Mouse (Mus musculus) spleen, adult 2 months (tissue): ENCODE results near the gene Arl10. TPM values are rescaled to one million over a fixed set of nuclear protein-coding genes. Genes with fewer than 3 reads are reported as not detected.

Experiments used
- DNase-seq, 2 experiments: peaks; one replicate each; pipeline versions ENCODE4 v3.0.0 to v3.0.0-alpha.2; 2012 to 2021; ENCODE audit warnings: low spot score in 2 of 2, low read depth in 1 of 2
- H3K27ac ChIP-seq: fragments of 200-500 bp; 2 replicates; pipeline ENCODE4 v1.5.1; 2012; ENCODE audit warnings: low read length, inconsistent platforms; ENCODE audit not compliant: insufficient read depth
- H3K27me3 ChIP-seq: fragments of 200-500 bp; 2 replicates; pipeline ENCODE4 v1.6.1; 2012; ENCODE audit warnings: mild to moderate bottlenecking, moderate library complexity, low read length, inconsistent platforms; ENCODE audit not compliant: control insufficient read depth, insufficient read depth
- H3K36me3 ChIP-seq: fragments of 200-500 bp; 2 replicates; pipeline ENCODE4 v1.6.1; 2012; ENCODE audit warnings: mild to moderate bottlenecking, low read length, inconsistent platforms; ENCODE audit not compliant: control insufficient read depth, insufficient read depth
- H3K4me1 ChIP-seq: fragments of 200-500 bp; 2 replicates; pipeline ENCODE4 v1.6.1; 2011; ENCODE audit warnings: inconsistent platforms; ENCODE audit not compliant: control insufficient read depth, insufficient read depth, insufficient read length
- H3K4me3 ChIP-seq: fragments of 200-500 bp; 2 replicates; pipeline ENCODE4 v1.5.1; 2011; ENCODE audit warnings: mild to moderate bottlenecking, inconsistent platforms; ENCODE audit not compliant: insufficient read depth, insufficient read length; ENCODE audit errors: extremely low read depth
- CTCF ChIP-seq: fragments of 200-500 bp; IDR thresholded peaks from 2 replicates; pipeline ENCODE4 v1.5.1; 2011; ENCODE audit warnings: mild to moderate bottlenecking, inconsistent platforms; ENCODE audit not compliant: insufficient read depth, insufficient read length, insufficient replicate concordance; ENCODE audit errors: extremely low read depth
- POLR2A ChIP-seq: fragments of 200-500 bp; IDR thresholded peaks from 2 replicates; pipeline ENCODE4 v1.6.1; 2011; ENCODE audit warnings: low read depth, low read length, inconsistent platforms
- WGBS: fragments of 180-500 bp; shearing (Covaris S2); methylation state at CpG from one replicate; pipeline ENCODE4 v1.1.7; 2018; 5-methylcytosine and 5-hydroxymethylcytosine counted together
- polyA plus RNA-seq: library from polyadenylated mRNA; depleted of rRNA; stranded (reverse); fragments of >200 nt; gene quantifications from 2 replicates; pipeline ENCODE4 v1.2.3, GENCODE M21; 2012

The Arl10 gene
- polyA plus RNA-seq, 1 experiment: 16.4 TPM

GRCm38 (mm10) chr13:54559656-54560055 lies 15.2 kb upstream of the Arl10 start:
- H3K4me3 ChIP-seq: no peak overlapping the region
- H3K36me3 ChIP-seq: peaks cover 41% of the 10 kb centered on the region
- DNase-seq: no peak
- H3K27me3 ChIP-seq: no peaks in the 10 kb centered on the region
- whole genome bisulfite sequencing: 95% methylated on average over 2 of the region's 2 CpGs
- no peaks in the 10 kb centered on the region; the same call in 1 of the 2 replicates for H3K4me1 ChIP-seq
- no peak for TF ChIP-seq POLR2A
- TF ChIP-seq CTCF: no peak
- no peak overlapping the region for H3K27ac ChIP-seq

- H3K4me3 ChIP-seq: no peak overlapping the region
- TF ChIP-seq POLR2A (no peak), CTCF (no peak)
- WGBS: 95% methylated on average over 7 of the region's 7 CpGs
- no peaks in the 10 kb centered on the region for H3K27me3 ChIP-seq
- peaks cover 37% of the 10 kb centered on the region for H3K36me3 ChIP-seq
- no peak overlapping the region for H3K27ac ChIP-seq
- no peak for DNase-seq
- no peaks in the 10 kb centered on the region; the same call in 1 of the 2 replicates for H3K4me1 ChIP-seq
Measured at GRCm38 (mm10) chr13:54560608-54561007, 14.2 kb upstream of the Arl10 start.

GRCm38 (mm10) chr13:54562562-54562961 lies 12.3 kb upstream of the Arl10 start:
- Histone ChIP-seq H3K27me3 (no peaks in the 10 kb centered on the region), H3K4me3 (no peak overlapping the region), H3K27ac (no peak overlapping the region), H3K4me1 (no peaks in the 10 kb centered on the region; the same call in 1 of the 2 replicates), H3K36me3 (peaks cover 24% of the 10 kb centered on the region)
- TF ChIP-seq POLR2A (no peak), CTCF (no peak)
- DNase-seq: no peak
- WGBS: 48% methylated on average over 7 of the region's 7 CpGs

GRCm38 (mm10) chr13:54564232-54565200 lies 10.3 kb upstream of the Arl10 start:
- TF ChIP-seq CTCF (no peak), POLR2A (no peak)
- Histone ChIP-seq H3K4me3 (peak overlapping the region; percentile 80), H3K27ac (peak overlapping the region; percentile 63), H3K4me1 (no peaks in the 10 kb centered on the region; the same call in 1 of the 2 replicates), H3K36me3 (peaks cover 12% of the 10 kb centered on the region; the same call in 1 of the 2 replicates), H3K27me3 (no peaks in the 10 kb centered on the region)
- no peak for DNase-seq
- 12% methylated on average over 45 of the region's 45 CpGs for WGBS

GRCm38 (mm10) chr13:54565201-54565581 lies 9.6 kb upstream of the Arl10 start, which contains the start of gene 4833439L19Rik:
Gene 4833439L19Rik (minus strand): TSS chr13:54565435.
- H3K36me3 ChIP-seq: peaks cover 8% of the 10 kb centered on the region; the same call in 1 of the 2 replicates
- H3K4me3 ChIP-seq: peak within 1 kb of the TSS; percentile 80
- H3K27ac ChIP-seq: peak within 1 kb of the TSS; percentile 63
- H3K27me3 ChIP-seq: no peaks in the 10 kb centered on the region
- no peak for TF ChIP-seq CTCF
- TF ChIP-seq POLR2A: peak; percentile 88
- WGBS: 0% methylated on average over 27 of the region's 27 CpGs
- H3K4me1 ChIP-seq: no peaks in the 10 kb centered on the region; the same call in 1 of the 2 replicates
- peak; percentile 84 to 97 for DNase-seq

GRCm38 (mm10) chr13:54565594-54566345 lies 9.0 kb upstream of the Arl10 start:
- no peaks in the 10 kb centered on the region; the same call in 1 of the 2 replicates for H3K4me1 ChIP-seq
- peak overlapping the region; percentile 80; the same call in 1 of the 2 replicates for H3K4me3 ChIP-seq
- no peaks in the 10 kb centered on the region for H3K27me3 ChIP-seq
- peak; percentile 43; the same call in 1 of the 2 replicates for TF ChIP-seq CTCF
- no peak for TF ChIP-seq POLR2A
- peak; percentile 18 to 46 for DNase-seq
- peak overlapping the region; percentile 40; the same call in 1 of the 2 replicates for H3K27ac ChIP-seq
- 59% methylated on average over 8 of the region's 8 CpGs for WGBS
- H3K36me3 ChIP-seq: peaks cover 5% of the 10 kb centered on the region; the same call in 1 of the 2 replicates
